Mouse (Mus musculus) erythroblast, embryonic 14.5 days (primary cell): ENCODE measurements around the gene 2510009E07Rik. TPM values are rescaled to one million over a fixed set of nuclear protein-coding genes. Genes with fewer than 3 reads are reported as not detected.

Experiments used
- H3K27me3 ChIP-seq: 2 replicates; pipeline ENCODE4 v1.6.1; 2012; ENCODE audit warnings: inconsistent platforms; ENCODE audit not compliant: control insufficient read depth
- H3K36me3 ChIP-seq: 2 replicates; pipeline ENCODE4 v1.6.1; 2012; ENCODE audit warnings: mild to moderate bottlenecking, inconsistent platforms; ENCODE audit not compliant: control insufficient read depth
- H3K4me1 ChIP-seq: 2 replicates; pipeline ENCODE4 v1.6.1; 2012; ENCODE audit warnings: inconsistent platforms; ENCODE audit not compliant: control insufficient read depth
- H3K4me3 ChIP-seq: replicated peaks from 2 replicates; pipeline ENCODE3; 2012; ENCODE audit warnings: moderate library complexity, mild to moderate bottlenecking, inconsistent platforms
- H3K9me3 ChIP-seq: 2 replicates; pipeline ENCODE4 v1.6.1; 2012; ENCODE audit warnings: low read length, inconsistent platforms, mixed read lengths; ENCODE audit not compliant: control insufficient read depth
- GATA1 ChIP-seq: IDR thresholded peaks from 2 replicates; pipeline ENCODE4 v1.6.1; 2012; ENCODE audit warnings: low read length, inconsistent platforms, mixed read lengths
- TAL1 ChIP-seq: IDR thresholded peaks from 3 replicates; pipeline ENCODE4 v1.6.1; 2012; ENCODE audit warnings: low read length, inconsistent platforms, mixed read lengths
- polyA plus RNA-seq: library from polyadenylated mRNA; stranded (reverse); fragments of >175 nt; gene quantifications from 2 replicates; pipeline ENCODE4 v1.2.3, GENCODE M21; 2012

Gene 2510009E07Rik
- polyA plus RNA-seq, 1 experiment, result not detected

GRCm38 (mm10) chr16:21634460-21634859 is 60.0 kb downstream of the 2510009E07Rik start:
- TF ChIP-seq GATA1, result no peak
- TF ChIP-seq TAL1, result no peak
- Histone ChIP-seq H3K36me3 (no peaks in the 10 kb centered on the region), H3K4me3 (no peak overlapping the region), H3K27me3 (no peaks in the 10 kb centered on the region), H3K4me1 (no peaks in the 10 kb centered on the region), H3K9me3 (no peaks in the 10 kb centered on the region)

- no peak overlapping the region for H3K4me3 ChIP-seq
- no peaks in the 10 kb centered on the region for H3K4me1 ChIP-seq
Measured at GRCm38 (mm10) chr16:21631815-21632222, 62.6 kb downstream of the 2510009E07Rik start.

GRCm38 (mm10) chr16:21630614-21631013 is 63.9 kb downstream of the 2510009E07Rik start:
- H3K9me3 ChIP-seq, result no peaks in the 10 kb centered on the region
- H3K27me3 ChIP-seq, result no peaks in the 10 kb centered on the region
- no peaks in the 10 kb centered on the region for H3K4me1 ChIP-seq
- H3K36me3 ChIP-seq, result no peaks in the 10 kb centered on the region
- no peak overlapping the region for H3K4me3 ChIP-seq
- no peak for TF ChIP-seq GATA1
- no peak for TF ChIP-seq TAL1

More at GRCm38 (mm10) chr16:21631815-21632222, 62.6 kb downstream of the 2510009E07Rik start:
- no peaks in the 10 kb centered on the region for H3K27me3 ChIP-seq
- no peaks in the 10 kb centered on the region for H3K36me3 ChIP-seq
- H3K9me3 ChIP-seq, result no peaks in the 10 kb centered on the region
- no peak for TF ChIP-seq TAL1
- TF ChIP-seq GATA1, result no peak

DNA sequence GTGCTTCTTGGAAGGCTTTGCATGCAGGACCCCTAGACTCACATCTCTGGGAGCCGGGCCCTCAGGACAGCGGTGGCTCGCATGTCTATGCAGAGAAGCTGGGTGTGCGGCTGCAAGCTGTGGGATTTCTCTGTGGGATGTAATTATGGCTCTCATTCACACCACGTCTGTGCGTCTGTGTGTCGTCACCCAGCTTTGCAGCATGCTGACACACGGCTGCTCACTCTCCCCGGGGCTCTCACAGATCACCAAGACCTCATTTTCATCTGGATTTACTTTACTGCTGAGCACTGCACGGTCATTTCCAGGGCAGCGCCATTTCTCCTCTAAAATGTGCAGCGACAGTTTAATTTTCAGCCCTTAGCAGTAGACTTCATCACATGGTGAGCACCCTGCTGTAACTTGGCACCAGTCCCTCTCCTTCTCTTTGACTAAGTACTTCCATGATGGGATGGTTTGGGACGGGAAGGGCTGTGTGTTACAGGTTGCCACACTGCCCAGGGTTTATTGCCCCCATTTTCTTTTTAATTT is 66.3 kb downstream of the 2510009E07Rik start:
- Histone ChIP-seq H3K9me3 (no peaks in the 10 kb centered on the region), H3K27me3 (no peaks in the 10 kb centered on the region), H3K36me3 (no peaks in the 10 kb centered on the region), H3K4me3 (no peak overlapping the region), H3K4me1 (no peaks in the 10 kb centered on the region)
- no peak for TF ChIP-seq TAL1
- no peak for TF ChIP-seq GATA1

DNA sequence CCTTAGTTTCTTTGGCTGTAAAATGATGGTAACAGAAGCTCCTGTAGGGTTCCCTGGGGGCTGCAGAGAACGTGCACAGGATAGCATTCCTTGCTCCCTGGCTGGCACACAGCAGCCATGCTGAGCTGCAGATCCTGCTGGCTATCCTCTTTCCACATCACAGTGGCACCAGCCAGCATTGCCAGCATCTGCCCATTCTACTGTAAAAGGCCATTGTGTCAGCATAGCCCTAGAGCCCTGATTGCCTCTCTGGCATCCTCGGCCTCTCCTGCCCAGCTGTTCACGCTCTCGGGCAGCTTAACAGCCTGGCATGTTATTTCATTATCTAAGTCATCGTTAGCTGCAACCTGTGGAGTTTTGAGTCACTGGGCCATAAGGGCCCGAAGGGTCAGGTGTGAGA is 67.2 kb downstream of the 2510009E07Rik start:
- no peak for TF ChIP-seq GATA1
- TF ChIP-seq TAL1, result no peak
- H3K27me3 ChIP-seq, result no peaks in the 10 kb centered on the region

GRCm38 (mm10) chr16:21625784-21626634 is 68.5 kb downstream of the 2510009E07Rik start:
- no peaks in the 10 kb centered on the region for H3K27me3 ChIP-seq
- no peaks in the 10 kb centered on the region for H3K4me1 ChIP-seq
- no peak for TF ChIP-seq GATA1
- no peak for TF ChIP-seq TAL1
- H3K36me3 ChIP-seq, result no peaks in the 10 kb centered on the region
- no peak overlapping the region for H3K4me3 ChIP-seq
- H3K9me3 ChIP-seq, result no peaks in the 10 kb centered on the region

More for the DNA sequence above, 67.2 kb downstream of the 2510009E07Rik start:
- Histone ChIP-seq H3K4me3 (no peak overlapping the region), H3K36me3 (no peaks in the 10 kb centered on the region), H3K9me3 (no peaks in the 10 kb centered on the region), H3K4me1 (no peaks in the 10 kb centered on the region)

- Histone ChIP-seq H3K27me3 (no peaks in the 10 kb centered on the region), H3K4me1 (no peaks in the 10 kb centered on the region), H3K36me3 (no peaks in the 10 kb centered on the region), H3K9me3 (no peaks in the 10 kb centered on the region), H3K4me3 (no peak overlapping the region)
- TF ChIP-seq TAL1 (no peak), GATA1 (no peak)
Measured at GRCm38 (mm10) chr16:21620630-21621029, 73.8 kb downstream of the 2510009E07Rik start.

GRCm38 (mm10) chr16:21615802-21616201 is 78.7 kb downstream of the 2510009E07Rik start:
- H3K27me3 ChIP-seq, result no peaks in the 10 kb centered on the region
- no peak overlapping the region for H3K4me3 ChIP-seq
- TF ChIP-seq GATA1 (no peak), TAL1 (no peak)
- H3K9me3 ChIP-seq, result no peaks in the 10 kb centered on the region
- H3K4me1 ChIP-seq, result no peaks in the 10 kb centered on the region
- no peaks in the 10 kb centered on the region for H3K36me3 ChIP-seq

DNA sequence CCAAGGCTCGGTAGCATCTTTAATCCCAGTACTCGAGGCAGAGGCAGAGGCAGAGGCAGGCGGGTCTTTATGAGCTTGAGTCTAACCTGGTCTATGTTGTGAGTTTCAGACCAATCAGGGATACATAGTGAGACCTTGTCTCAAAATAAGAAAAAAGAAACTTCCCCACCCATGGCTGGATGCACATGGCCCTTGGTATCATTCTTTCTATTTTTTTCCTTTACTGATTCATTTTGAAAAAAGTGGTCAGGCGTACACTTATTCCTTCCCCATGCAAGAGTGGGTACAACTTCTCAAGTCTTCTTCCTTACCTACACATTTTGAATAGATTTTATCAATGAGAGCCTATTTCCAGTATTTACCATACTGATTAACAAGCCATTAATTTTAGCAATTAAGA is 84.0 kb downstream of the 2510009E07Rik start:
- TF ChIP-seq TAL1 (no peak), GATA1 (no peak)

More for the DNA sequence above, 84.0 kb downstream of the 2510009E07Rik start:
- Histone ChIP-seq H3K4me1 (no peaks in the 10 kb centered on the region), H3K27me3 (no peaks in the 10 kb centered on the region), H3K4me3 (no peak overlapping the region), H3K9me3 (no peaks in the 10 kb centered on the region), H3K36me3 (no peaks in the 10 kb centered on the region)
